10 mouse cellular contexts compared by ENCODE assay signal in the genomic region with DNA sequence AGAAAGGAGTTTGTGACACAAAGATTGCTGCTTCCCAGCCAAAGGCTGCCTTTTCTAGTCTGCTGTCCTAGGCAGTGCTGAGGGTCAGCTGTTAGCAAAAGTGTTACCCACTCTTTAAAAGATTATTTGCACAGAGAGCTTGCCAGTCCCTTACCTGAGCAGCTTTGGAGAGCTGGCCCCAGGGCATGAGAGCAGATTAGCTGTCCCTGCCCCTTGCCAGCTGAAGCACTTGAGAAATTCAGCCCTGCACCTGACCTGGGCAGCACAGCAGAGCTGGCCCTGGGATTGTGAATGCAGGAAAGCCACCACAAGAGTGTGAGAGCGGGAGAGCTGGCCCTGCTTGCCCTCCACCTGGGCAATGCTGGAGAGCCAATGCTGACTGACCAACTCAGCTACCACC. TPM values are rescaled to one million over a fixed set of nuclear protein-coding genes. Genes with fewer than 3 reads are reported as not detected.
"Had no signal": no experiment of that assay in that cellular context is flagged by ENCODE, and none has a peak within 500 bp of the region (broad histone marks: within the 10 kb centered on the region; RNA-seq: fewer than 3 reads in every experiment).

No protein-coding gene starts in this region.

- DNase-seq: kidney, adult 2 months; kidney, postnatal 36 days; layer of hippocampus, postnatal 36 days; liver; lung, embryonic 14.5 days; retina, postnatal 1 day; thymus, adult 18-20 months; thymus, postnatal 36 days had no signal

RNA-seq across cellular contexts. Expression of a gene that starts 19.1 kb away (rescaled TPM):
- total RNA-seq: megakaryocyte, adult 5-6 weeks; neutrophil, adult 5-6 weeks had no signal
